Mouse (Mus musculus) limb, embryonic 13.5 days (tissue): ENCODE results near the gene Upp2. TPM values are rescaled to one million over a fixed set of nuclear protein-coding genes. Genes with fewer than 3 reads are reported as not detected.

ENCODE experiments used
- ATAC-seq: fragments of 200-750 bp; cut with Nextera tagmentation; 2 replicates; pipeline ENCODE4 v1.8.0; 2017; ENCODE audit warnings: low read depth, moderate number of reproducible peaks, moderate TSS enrichment; ENCODE audit not compliant: low FRiP score
- H3K27ac ChIP-seq: fragments of 300-500 bp; sonication (generic); 2 replicates; pipeline ENCODE4 v1.5.1; 2015; ENCODE audit warnings: inconsistent platforms, mild to moderate bottlenecking, moderate library complexity
- H3K27me3 ChIP-seq: fragments of 300-500 bp; sonication (generic); 2 replicates; pipeline ENCODE4 v1.6.1; 2015; ENCODE audit warnings: mild to moderate bottlenecking, inconsistent platforms
- H3K36me3 ChIP-seq: fragments of 300-500 bp; sonication (generic); 2 replicates; pipeline ENCODE4 v1.6.1; 2015; ENCODE audit warnings: inconsistent platforms, mild to moderate bottlenecking, moderate library complexity
- H3K4me1 ChIP-seq: fragments of 300-500 bp; sonication (generic); 2 replicates; pipeline ENCODE4 v1.6.1; 2015; ENCODE audit warnings: inconsistent platforms
- H3K4me2 ChIP-seq: fragments of 300-500 bp; sonication (generic); replicated peaks from 2 replicates; pipeline ENCODE4 v1.6.1; 2015; ENCODE audit warnings: inconsistent platforms, mild to moderate bottlenecking, moderate library complexity
- H3K4me3 ChIP-seq: fragments of 300-500 bp; sonication (generic); 2 replicates; pipeline ENCODE4 v1.5.1; 2015; ENCODE audit warnings: moderate library complexity, mild to moderate bottlenecking, inconsistent platforms
- H3K9ac ChIP-seq: fragments of 300-500 bp; sonication (generic); 2 replicates; pipeline ENCODE4 v1.6.1; 2015; ENCODE audit warnings: mild to moderate bottlenecking, inconsistent platforms
- H3K9me3 ChIP-seq: fragments of 300-500 bp; sonication (generic); 2 replicates; pipeline ENCODE4 v1.6.1; 2016; ENCODE audit warnings: inconsistent platforms
- WGBS: fragments of 180-500 bp; shearing (Covaris S2); methylation state at CpG from one replicate; pipeline ENCODE4 v1.1.7; 2015; 5-methylcytosine and 5-hydroxymethylcytosine counted together
- polyA plus RNA-seq: library from polyadenylated mRNA; unstranded; fragments of >200 nt; fragmentation: Nextera tagmentation; extraction: Ambion mirVana; gene quantifications from 2 replicates; pipeline ENCODE4 v1.2.1, GENCODE M21; 2015

The Upp2 gene
- polyA plus RNA-seq, 1 experiment from 2014 or later = 9.5 TPM

- Histone ChIP-seq H3K9me3 (no peaks in the 10 kb centered on the region), H3K4me3 (no peak overlapping the region), H3K9ac (no peak overlapping the region), H3K36me3 (no peaks in the 10 kb centered on the region), H3K4me1 (0 out of 2 replicates have a peak, but pooled peaks cover 2% of the 10 kb centered on the region), H3K27me3 (no peaks in the 10 kb centered on the region), H3K4me2 (no peak overlapping the region), H3K27ac (no peak overlapping the region)
- 35% methylated on average over 2 of the region's 2 CpGs for WGBS
- ATAC-seq = no peak
Measured at GRCm38 (mm10) chr2:58627981-58628380, 60.9 kb downstream of the Upp2 start.

GRCm38 (mm10) chr2:58628993-58629392 lies 61.9 kb downstream of the Upp2 start:
- ATAC-seq = no peak
- Histone ChIP-seq H3K27me3 (no peaks in the 10 kb centered on the region), H3K9me3 (no peaks in the 10 kb centered on the region), H3K4me1 (0 out of 2 replicates have a peak, but pooled peaks cover 2% of the 10 kb centered on the region), H3K27ac (no peak overlapping the region), H3K4me3 (no peak overlapping the region), H3K9ac (no peak overlapping the region), H3K36me3 (no peaks in the 10 kb centered on the region), H3K4me2 (no peak overlapping the region)
- WGBS = 81% methylated on average over 3 of the region's 3 CpGs

- H3K4me2 ChIP-seq = no peak overlapping the region
- no peak for ATAC-seq
- no peak overlapping the region for H3K27ac ChIP-seq
- H3K27me3 ChIP-seq = no peaks in the 10 kb centered on the region
- 58% methylated on average over 7 of the region's 7 CpGs for WGBS
- no peaks in the 10 kb centered on the region for H3K36me3 ChIP-seq
- no peak overlapping the region for H3K4me3 ChIP-seq
- H3K9ac ChIP-seq = no peak overlapping the region
- H3K9me3 ChIP-seq = no peaks in the 10 kb centered on the region
- H3K4me1 ChIP-seq = 0 out of 2 replicates have a peak, but pooled peaks cover 2% of the 10 kb centered on the region
Measured at GRCm38 (mm10) chr2:58629440-58629839, 62.3 kb downstream of the Upp2 start.

GRCm38 (mm10) chr2:58633791-58634190 lies 66.7 kb downstream of the Upp2 start:
- Histone ChIP-seq H3K4me1 (no peaks in the 10 kb centered on the region), H3K27ac (no peak overlapping the region), H3K4me3 (no peak overlapping the region), H3K4me2 (no peak overlapping the region), H3K9ac (no peak overlapping the region), H3K27me3 (no peaks in the 10 kb centered on the region), H3K36me3 (no peaks in the 10 kb centered on the region), H3K9me3 (no peaks in the 10 kb centered on the region)
- ATAC-seq = no peak
- 93% methylated on average over 11 of the region's 11 CpGs for WGBS

- H3K4me1 ChIP-seq = no peaks in the 10 kb centered on the region
- WGBS = 65% methylated on average over 19 of the region's 19 CpGs
- no peaks in the 10 kb centered on the region for H3K27me3 ChIP-seq
- no peak overlapping the region for H3K27ac ChIP-seq
- no peaks in the 10 kb centered on the region for H3K9me3 ChIP-seq
- no peak overlapping the region for H3K4me2 ChIP-seq
- no peak overlapping the region for H3K9ac ChIP-seq
- ATAC-seq = no peak
- no peak overlapping the region for H3K4me3 ChIP-seq
- no peaks in the 10 kb centered on the region for H3K36me3 ChIP-seq
Measured at GRCm38 (mm10) chr2:58641761-58642555, 74.9 kb downstream of the Upp2 start.

- ATAC-seq = no peak
- Histone ChIP-seq H3K9me3 (no peaks in the 10 kb centered on the region), H3K4me2 (no peak overlapping the region), H3K27me3 (no peaks in the 10 kb centered on the region), H3K4me3 (no peak overlapping the region), H3K36me3 (no peaks in the 10 kb centered on the region), H3K4me1 (no peaks in the 10 kb centered on the region), H3K27ac (no peak overlapping the region), H3K9ac (no peak overlapping the region)
- WGBS = 83% methylated on average over 6 of the region's 6 CpGs
Measured at GRCm38 (mm10) chr2:58645667-58646066, 78.6 kb downstream of the Upp2 start.

GRCm38 (mm10) chr2:58655169-58655568 lies 88.1 kb downstream of the Upp2 start:
- H3K27ac ChIP-seq = no peak overlapping the region
- peaks cover 11% of the 10 kb centered on the region for H3K4me1 ChIP-seq
- WGBS = 62% methylated on average over 6 of the region's 6 CpGs
- no peak overlapping the region for H3K4me2 ChIP-seq
- H3K9ac ChIP-seq = no peak overlapping the region
- H3K9me3 ChIP-seq = no peaks in the 10 kb centered on the region
- ATAC-seq = no peak
- H3K27me3 ChIP-seq = no peaks in the 10 kb centered on the region
- no peak overlapping the region for H3K4me3 ChIP-seq
- H3K36me3 ChIP-seq = no peaks in the 10 kb centered on the region

GRCm38 (mm10) chr2:58656959-58657358 lies 89.9 kb downstream of the Upp2 start:
- Histone ChIP-seq H3K9me3 (no peaks in the 10 kb centered on the region), H3K36me3 (no peaks in the 10 kb centered on the region), H3K4me3 (no peak overlapping the region), H3K4me1 (peaks cover 20% of the 10 kb centered on the region), H3K27me3 (no peaks in the 10 kb centered on the region), H3K27ac (no peak overlapping the region), H3K9ac (no peak overlapping the region), H3K4me2 (no peak overlapping the region)
- WGBS = 90% methylated on average over 1 of the region's 1 CpGs
- ATAC-seq = no peak

- Histone ChIP-seq H3K9me3 (no peaks in the 10 kb centered on the region), H3K27ac (no peak overlapping the region), H3K36me3 (no peaks in the 10 kb centered on the region), H3K9ac (no peak overlapping the region), H3K4me1 (peaks cover 20% of the 10 kb centered on the region), H3K27me3 (no peaks in the 10 kb centered on the region), H3K4me3 (no peak overlapping the region), H3K4me2 (no peak overlapping the region)
- no peak for ATAC-seq
- 93% methylated on average over 10 of the region's 10 CpGs for WGBS
Measured at GRCm38 (mm10) chr2:58657855-58658254, 90.8 kb downstream of the Upp2 start.

- no peak overlapping the region for H3K9ac ChIP-seq
- peak overlapping the region; percentile 44 for H3K4me2 ChIP-seq
- H3K27me3 ChIP-seq = no peaks in the 10 kb centered on the region
- H3K9me3 ChIP-seq = no peaks in the 10 kb centered on the region
- peak; percentile 57; the same call in 1 of the 2 replicates for ATAC-seq
- peaks cover 13% of the 10 kb centered on the region for H3K4me1 ChIP-seq
- H3K27ac ChIP-seq = no peak overlapping the region
- WGBS = 55% methylated on average over 13 of the region's 13 CpGs
- no peaks in the 10 kb centered on the region for H3K36me3 ChIP-seq
- peak overlapping the region; percentile 10; the same call in 1 of the 2 replicates for H3K4me3 ChIP-seq
Measured at GRCm38 (mm10) chr2:58660591-58660990, 93.5 kb downstream of the Upp2 start.

GRCm38 (mm10) chr2:58661116-58661515 lies 94.0 kb downstream of the Upp2 start:
- Histone ChIP-seq H3K9me3 (no peaks in the 10 kb centered on the region), H3K4me1 (peaks cover 13% of the 10 kb centered on the region), H3K9ac (no peak overlapping the region), H3K36me3 (no peaks in the 10 kb centered on the region), H3K4me3 (no peak overlapping the region), H3K27ac (no peak overlapping the region), H3K4me2 (no peak overlapping the region), H3K27me3 (no peaks in the 10 kb centered on the region)
- WGBS = 80% methylated on average over 5 of the region's 5 CpGs
- no peak for ATAC-seq

GRCm38 (mm10) chr2:58662661-58663060 lies 95.6 kb downstream of the Upp2 start:
- H3K9me3 ChIP-seq = no peaks in the 10 kb centered on the region
- 84% methylated on average over 9 of the region's 9 CpGs for WGBS
- no peaks in the 10 kb centered on the region for H3K36me3 ChIP-seq
- no peak overlapping the region for H3K9ac ChIP-seq
- no peaks in the 10 kb centered on the region for H3K27me3 ChIP-seq
- no peak for ATAC-seq
- H3K4me2 ChIP-seq = no peak overlapping the region
- no peak overlapping the region for H3K27ac ChIP-seq
- no peak overlapping the region for H3K4me3 ChIP-seq
- peaks cover 13% of the 10 kb centered on the region for H3K4me1 ChIP-seq
